Mouse (Mus musculus) lung, adult 2 months (tissue): ENCODE measurements around the gene Tlx3.

Experiments used
- CTCF ChIP-seq: fragments of 200-500 bp; IDR thresholded peaks from 2 replicates; pipeline ENCODE4 v1.5.1; 2011; ENCODE audit warnings: mild to moderate bottlenecking, low read length, control low read depth; ENCODE audit not compliant: insufficient read depth
- POLR2A ChIP-seq: fragments of 200-500 bp; IDR thresholded peaks from 2 replicates; pipeline ENCODE4 v1.6.1; 2011; ENCODE audit warnings: low read depth, mild to moderate bottlenecking, control low read depth, low read length, borderline replicate concordance; ENCODE audit errors: extremely low read depth

- TF ChIP-seq CTCF: no peak
- no peak for TF ChIP-seq POLR2A
Observed at GRCm38 (mm10) chr11:33204966-33205365, 1.6 kb upstream of the Tlx3 start.
